Mouse (Mus musculus) right cerebral cortex, postnatal 36 days (tissue): ENCODE results near the gene Cckar.
"Not testable (repeated sequence)": the region's sequence is repeated elsewhere in the genome, so short reads cannot be mapped to it uniquely, and the experiment has no call there.

Experiments used
- DNase-seq, 2 experiments: peaks; one replicate each; pipeline ENCODE4 v3.0.0; 2022; ENCODE audit warnings: low spot score in 2 of 2, mixed read lengths in 1 of 2

Gene Cckar

GRCm38 (mm10) chr5:53673493-53674150, 33.9 kb downstream of the Cckar start:
- not testable (repeated sequence) for DNase-seq

GRCm38 (mm10) chr5:53672352-53672751, 35.2 kb downstream of the Cckar start:
- peak; percentile 43 to 44 for DNase-seq

DNA sequence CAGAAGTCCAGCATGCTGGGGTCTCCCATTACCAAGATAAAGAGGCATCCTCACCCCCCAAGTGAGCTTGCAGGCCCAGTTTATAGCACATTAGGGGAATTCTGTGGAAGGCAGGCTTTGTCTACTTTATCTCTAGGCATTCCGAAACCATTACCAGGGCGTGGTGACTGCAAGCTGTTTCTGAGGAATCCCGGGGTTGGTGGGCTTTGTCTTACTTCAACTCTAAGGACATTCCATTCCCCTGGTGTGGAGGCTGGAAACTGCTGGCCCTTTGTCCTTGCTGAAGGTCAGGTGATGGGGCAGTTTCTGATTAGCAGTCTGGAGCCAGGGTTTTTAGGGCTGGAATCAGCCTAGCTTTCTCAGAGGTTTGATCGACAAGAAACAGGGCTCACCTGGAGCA, 36.0 kb downstream of the Cckar start:
- DNase-seq, result no peak

GRCm38 (mm10) chr5:53670321-53670938, 37.1 kb downstream of the Cckar start:
- no peak for DNase-seq

DNA sequence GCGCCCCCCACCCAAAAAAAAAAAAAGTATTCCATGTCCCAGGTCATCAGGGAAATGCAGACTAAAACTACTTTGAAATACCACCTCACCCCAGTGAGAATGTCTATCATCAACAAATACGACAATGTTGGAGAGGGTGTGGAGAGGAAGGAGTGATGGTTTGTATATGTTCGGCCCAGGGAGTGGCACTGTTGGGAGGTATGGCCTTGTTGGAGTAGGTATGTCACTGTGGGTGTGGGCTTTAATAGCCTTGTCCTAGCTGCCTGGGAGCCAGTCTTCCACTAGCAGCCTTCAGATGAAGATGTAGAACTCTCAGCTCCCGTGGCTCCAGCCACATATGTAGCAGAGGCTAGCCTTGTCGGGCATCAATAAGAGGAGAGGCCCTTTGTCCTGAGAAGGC, 39.5 kb downstream of the Cckar start:
- DNase-seq, result no peak

DNA sequence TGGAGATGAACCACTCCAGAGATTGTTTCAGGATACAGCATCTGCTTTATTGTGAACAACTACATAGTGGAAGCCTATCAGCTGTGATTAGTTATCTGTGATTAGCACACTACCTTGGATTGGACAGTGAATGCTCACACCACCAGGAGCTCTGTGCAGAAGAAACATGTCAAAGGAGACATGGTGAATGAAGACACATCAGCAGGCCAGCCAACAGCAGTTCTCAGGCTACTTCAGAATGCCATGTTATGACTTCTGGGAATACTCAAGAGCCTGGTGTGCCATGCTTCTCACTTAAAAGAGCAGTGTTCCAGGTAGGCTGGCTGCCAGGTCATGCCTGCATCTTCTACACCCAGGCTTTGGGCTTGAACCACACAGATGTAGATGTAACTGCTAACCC, 43.8 kb downstream of the Cckar start:
- no peak for DNase-seq

GRCm38 (mm10) chr5:53662413-53662812, 45.1 kb downstream of the Cckar start:
- DNase-seq, result no peak

GRCm38 (mm10) chr5:53661508-53661907, 46.0 kb downstream of the Cckar start:
- DNase-seq, result no peak

DNA sequence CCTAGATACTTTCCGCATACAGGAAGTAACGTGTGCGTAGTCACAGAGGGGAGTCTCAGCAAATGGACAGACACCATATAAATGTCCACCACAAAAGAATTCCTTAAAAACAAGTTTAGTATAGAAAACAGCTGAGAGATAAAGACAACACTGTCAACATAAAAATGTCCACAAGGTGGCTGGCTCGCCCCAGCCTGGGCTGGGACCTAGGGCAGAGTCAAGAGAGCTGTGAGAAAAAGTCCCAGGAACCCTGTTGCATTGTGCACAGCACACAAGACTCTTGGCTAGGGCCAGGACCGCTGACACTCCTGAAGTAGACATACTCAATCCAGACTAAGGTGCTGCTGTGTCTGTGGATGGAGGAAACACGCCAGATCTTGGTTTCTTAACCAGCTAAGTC, 49.6 kb downstream of the Cckar start:
- no peak for DNase-seq

DNA sequence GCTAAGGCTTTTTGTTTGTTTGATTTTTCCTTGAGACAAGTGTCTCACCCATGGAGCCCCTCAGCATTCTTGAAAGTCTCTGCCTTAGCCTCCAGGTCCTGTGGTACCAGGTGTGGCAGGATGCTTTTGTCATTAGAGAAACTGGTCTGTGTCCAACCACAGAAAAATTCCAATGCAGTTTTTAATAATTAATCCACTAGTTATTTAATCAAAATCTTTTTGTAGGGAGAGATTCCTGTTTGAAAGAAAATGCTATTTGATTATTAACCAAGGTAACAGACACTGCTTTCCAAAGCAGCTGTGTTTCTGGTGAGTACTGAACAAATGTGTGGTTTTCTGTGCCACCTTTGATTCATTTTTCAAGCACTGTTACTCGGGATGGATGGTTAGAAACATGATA, 50.9 kb downstream of the Cckar start:
- no peak for DNase-seq
